Mouse (Mus musculus): ENCODE results near the gene Col6a1. TPM values are rescaled to one million over a fixed set of nuclear protein-coding genes. Genes with fewer than 3 reads are reported as not detected.

Col6a1 gene
- polyA plus RNA-seq, 1 experiment, result 13.0 TPM

GRCm38 (mm10) chr10:76708465-76708864, 17.5 kb downstream of the Col6a1 start:
- TF ChIP-seq CTCF (IDR thresholded peaks at IDR 0.05; ENCODE audit: borderline replicate concordance, insufficient read depth, low read depth, low read length), result no peak
- no peak for TF ChIP-seq POLR2A (IDR thresholded peaks at IDR 0.05; ENCODE audit: borderline replicate concordance, insufficient read depth, low read length)
- 71% methylated on average over 3 of the region's 3 CpGs for WGBS
- DNase-seq, result no peak
- Histone ChIP-seq H3K27me3 (ENCODE audit: control insufficient read depth, insufficient read depth, low read length) (no peaks in the 10 kb centered on the region), H3K4me3 (replicated peaks; ENCODE audit: insufficient read depth, low read depth, low read length) (no peak overlapping the region), H3K27ac (ENCODE audit: insufficient read depth, low read length) (no peak overlapping the region), H3K4me1 (ENCODE audit: control insufficient read depth, insufficient read depth, low read length) (no peaks in the 10 kb centered on the region)

- H3K4me3 ChIP-seq (replicated peaks; ENCODE audit: insufficient read depth, low read depth, low read length), result no peak overlapping the region
- TF ChIP-seq CTCF (IDR thresholded peaks at IDR 0.05; ENCODE audit: borderline replicate concordance, insufficient read depth, low read depth, low read length), result no peak
- no peak for TF ChIP-seq POLR2A (IDR thresholded peaks at IDR 0.05; ENCODE audit: borderline replicate concordance, insufficient read depth, low read length)
- H3K27me3 ChIP-seq (ENCODE audit: control insufficient read depth, insufficient read depth, low read length), result no peaks in the 10 kb centered on the region
- DNase-seq, result no peak
- H3K4me1 ChIP-seq (ENCODE audit: control insufficient read depth, insufficient read depth, low read length), result no peaks in the 10 kb centered on the region
- H3K27ac ChIP-seq (ENCODE audit: insufficient read depth, low read length), result no peak overlapping the region
- WGBS, result 92% methylated on average over 1 of the region's 1 CpGs
These were observed 18.4 kb downstream of the Col6a1 start for GRCm38 (mm10) chr10:76707584-76707983.

GRCm38 (mm10) chr10:76707001-76707400, 19.0 kb downstream of the Col6a1 start:
- WGBS, result 56% methylated on average over 2 of the region's 2 CpGs
- TF ChIP-seq CTCF (IDR thresholded peaks at IDR 0.05; ENCODE audit: borderline replicate concordance, insufficient read depth, low read depth, low read length), result no peak
- TF ChIP-seq POLR2A (IDR thresholded peaks at IDR 0.05; ENCODE audit: borderline replicate concordance, insufficient read depth, low read length), result no peak

GRCm38 (mm10) chr10:76704358-76704757, 21.6 kb downstream of the Col6a1 start:
- TF ChIP-seq POLR2A (IDR thresholded peaks at IDR 0.05; ENCODE audit: borderline replicate concordance, insufficient read depth, low read length) (no peak), CTCF (IDR thresholded peaks at IDR 0.05; ENCODE audit: borderline replicate concordance, insufficient read depth, low read depth, low read length) (no peak)
- DNase-seq, result no peak
- 80% methylated on average over 3 of the region's 3 CpGs for WGBS
- Histone ChIP-seq H3K4me3 (replicated peaks; ENCODE audit: insufficient read depth, low read depth, low read length) (no peak overlapping the region), H3K27ac (ENCODE audit: insufficient read depth, low read length) (no peak overlapping the region), H3K27me3 (ENCODE audit: control insufficient read depth, insufficient read depth, low read length) (no peaks in the 10 kb centered on the region), H3K4me1 (ENCODE audit: control insufficient read depth, insufficient read depth, low read length) (no peaks in the 10 kb centered on the region)

More at GRCm38 (mm10) chr10:76707001-76707400, 19.0 kb downstream of the Col6a1 start:
- DNase-seq, result no peak
- H3K27ac ChIP-seq (ENCODE audit: insufficient read depth, low read length), result no peak overlapping the region
- no peak overlapping the region for H3K4me3 ChIP-seq (replicated peaks; ENCODE audit: insufficient read depth, low read depth, low read length)
- H3K27me3 ChIP-seq (ENCODE audit: control insufficient read depth, insufficient read depth, low read length), result no peaks in the 10 kb centered on the region
- H3K4me1 ChIP-seq (ENCODE audit: control insufficient read depth, insufficient read depth, low read length), result no peaks in the 10 kb centered on the region

GRCm38 (mm10) chr10:76701446-76701845, 24.5 kb downstream of the Col6a1 start:
- TF ChIP-seq CTCF (IDR thresholded peaks at IDR 0.05; ENCODE audit: borderline replicate concordance, insufficient read depth, low read depth, low read length) (no peak), POLR2A (IDR thresholded peaks at IDR 0.05; ENCODE audit: borderline replicate concordance, insufficient read depth, low read length) (no peak)
- WGBS, result 85% methylated on average over 2 of the region's 2 CpGs
- DNase-seq, result no peak
- Histone ChIP-seq H3K27me3 (ENCODE audit: control insufficient read depth, insufficient read depth, low read length) (no peaks in the 10 kb centered on the region), H3K4me1 (ENCODE audit: control insufficient read depth, insufficient read depth, low read length) (no peaks in the 10 kb centered on the region), H3K4me3 (replicated peaks; ENCODE audit: insufficient read depth, low read depth, low read length) (no peak overlapping the region), H3K27ac (ENCODE audit: insufficient read depth, low read length) (no peak overlapping the region)

- H3K27ac ChIP-seq (ENCODE audit: insufficient read depth, low read length), result no peak overlapping the region
- WGBS, result 42% methylated on average over 7 of the region's 7 CpGs
- H3K4me3 ChIP-seq (replicated peaks; ENCODE audit: insufficient read depth, low read depth, low read length), result no peak overlapping the region
- DNase-seq, result no peak
- no peak for TF ChIP-seq POLR2A (IDR thresholded peaks at IDR 0.05; ENCODE audit: borderline replicate concordance, insufficient read depth, low read length)
- TF ChIP-seq CTCF (IDR thresholded peaks at IDR 0.05; ENCODE audit: borderline replicate concordance, insufficient read depth, low read depth, low read length), result no peak
- no peaks in the 10 kb centered on the region for H3K4me1 ChIP-seq (ENCODE audit: control insufficient read depth, insufficient read depth, low read length)
- no peaks in the 10 kb centered on the region for H3K27me3 ChIP-seq (ENCODE audit: control insufficient read depth, insufficient read depth, low read length)
These were observed 26.2 kb downstream of the Col6a1 start for GRCm38 (mm10) chr10:76699816-76700215.

- 73% methylated on average over 10 of the region's 10 CpGs for WGBS
- no peak for TF ChIP-seq CTCF (IDR thresholded peaks at IDR 0.05; ENCODE audit: borderline replicate concordance, insufficient read depth, low read depth, low read length)
- no peak for TF ChIP-seq POLR2A (IDR thresholded peaks at IDR 0.05; ENCODE audit: borderline replicate concordance, insufficient read depth, low read length)
- Histone ChIP-seq H3K27ac (ENCODE audit: insufficient read depth, low read length) (no peak overlapping the region), H3K4me1 (ENCODE audit: control insufficient read depth, insufficient read depth, low read length) (no peaks in the 10 kb centered on the region), H3K4me3 (replicated peaks; ENCODE audit: insufficient read depth, low read depth, low read length) (no peak overlapping the region), H3K27me3 (ENCODE audit: control insufficient read depth, insufficient read depth, low read length) (no peaks in the 10 kb centered on the region)
- DNase-seq, result no peak
These were observed 30.6 kb downstream of the Col6a1 start for GRCm38 (mm10) chr10:76695283-76695885.

- H3K4me3 ChIP-seq (replicated peaks; ENCODE audit: insufficient read depth, low read depth, low read length), result no peak overlapping the region
- no peak for DNase-seq
- no peak for TF ChIP-seq POLR2A (IDR thresholded peaks at IDR 0.05; ENCODE audit: borderline replicate concordance, insufficient read depth, low read length)
- no peak for TF ChIP-seq CTCF (IDR thresholded peaks at IDR 0.05; ENCODE audit: borderline replicate concordance, insufficient read depth, low read depth, low read length)
- no peaks in the 10 kb centered on the region for H3K27me3 ChIP-seq (ENCODE audit: control insufficient read depth, insufficient read depth, low read length)
- WGBS, result 27% methylated on average over 7 of the region's 7 CpGs
- no peak overlapping the region for H3K27ac ChIP-seq (ENCODE audit: insufficient read depth, low read length)
- H3K4me1 ChIP-seq (ENCODE audit: control insufficient read depth, insufficient read depth, low read length), result no peaks in the 10 kb centered on the region
These were observed 31.2 kb downstream of the Col6a1 start for GRCm38 (mm10) chr10:76694765-76695164.
